Mouse (Mus musculus): ENCODE measurements around the gene Gamt.

DNA sequence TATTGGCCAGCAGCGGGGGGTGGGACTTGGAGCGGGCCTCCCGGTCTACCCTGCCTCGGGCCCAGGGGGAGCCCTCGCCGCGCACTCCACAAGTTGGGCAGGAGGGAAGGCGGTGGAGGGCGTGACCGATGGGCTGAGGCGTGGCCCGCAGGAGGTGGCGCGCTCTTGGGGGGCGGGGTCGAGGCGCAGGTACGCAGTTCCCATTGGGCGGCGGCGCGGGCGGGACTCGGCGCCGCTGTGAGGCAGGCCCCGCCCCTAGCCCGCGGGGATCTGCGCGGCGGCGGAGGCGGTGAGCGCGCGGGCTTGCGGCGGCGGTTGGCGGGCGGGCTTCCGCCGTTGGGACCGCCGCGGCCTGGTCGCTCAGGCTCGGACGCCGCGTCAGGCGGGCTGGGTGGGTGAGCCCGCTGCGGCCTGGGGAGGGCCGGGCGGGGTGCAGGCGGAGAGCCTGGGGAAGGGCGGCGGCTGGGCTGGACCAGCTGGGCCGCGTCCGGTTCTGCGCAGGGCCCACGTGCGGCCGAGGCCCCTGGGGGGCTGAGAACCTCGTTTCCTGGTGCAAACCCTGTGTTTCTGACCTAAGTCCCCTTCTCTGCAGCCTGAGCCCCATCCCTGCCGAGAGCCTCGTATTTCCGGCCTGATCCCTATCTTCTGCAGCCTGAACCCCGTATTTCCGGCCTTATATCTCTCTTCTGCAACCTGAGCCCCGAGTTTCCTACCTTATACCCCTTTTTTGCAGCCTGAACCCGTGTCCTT, 34.2 kb downstream of the Gamt start, which contains the start of gene Mum1:
- TF ChIP-seq CTCF (conservative IDR thresholded peaks at IDR 0.05; ENCODE audit: low read length) (no peak), POU5F1 (IDR thresholded peaks at IDR 0.05; ENCODE audit: borderline replicate concordance, low read length) (no peak)

All from E14TG2a.4 (cell line).